Mouse (Mus musculus): ENCODE data around the gene Auts2.

GRCm38 (mm10) chr5:132067750-132068739 is 475.1 kb downstream of the Auts2 start:
- TF ChIP-seq EP300 (IDR thresholded peaks at IDR 0.05) = no peak
- no peak for TF ChIP-seq CTCF (IDR thresholded peaks at IDR 0.05)

All from lung, postnatal 0 days (tissue).